Mouse (Mus musculus) stomach, embryonic 16.5 days (tissue): ENCODE results near the gene Gm26965. TPM values are rescaled to one million over a fixed set of nuclear protein-coding genes. Genes with fewer than 3 reads are reported as not detected.

Experiments
- polyA plus RNA-seq: library from polyadenylated mRNA; unstranded; fragments of >200 nt; fragmentation: Nextera tagmentation; extraction: Ambion mirVana; gene quantifications from 2 replicates; pipeline ENCODE4 v1.2.1, GENCODE M21; 2015

The Gm26965 gene
- polyA plus RNA-seq, 1 experiment from 2014 or later = not detected

Other genes with a start within 250 kb of the Gm26965 start
- 1.4 and 1.6 TPM in 2 replicates for gene Zfp458, start 247.7 kb downstream of the Gm26965 start, polyA plus RNA-seq
- gene Zfp457, start 219.7 kb downstream of the Gm26965 start, polyA plus RNA-seq = 0.42 and 0.85 TPM in 2 replicates
- 2.6 and 3.1 TPM in 2 replicates for gene Zfp595, start 193.6 kb downstream of the Gm26965 start, polyA plus RNA-seq
- gene Gm28044, start 165.6 kb downstream of the Gm26965 start, polyA plus RNA-seq = 0.28 TPM in 1 of 2 replicates, not detected in the other
- gene Zfp953, start 165.5 kb downstream of the Gm26965 start, polyA plus RNA-seq = 1.4 and 1.5 TPM in 2 replicates
- gene Gm28041, start 150.4 kb downstream of the Gm26965 start, polyA plus RNA-seq = 0.36 and 0.50 TPM in 2 replicates
- 1.7 and 2.5 TPM in 2 replicates for gene Zfp456, start 150.3 kb downstream of the Gm26965 start, polyA plus RNA-seq
- gene Zfp429, start 126.3 kb downstream of the Gm26965 start, polyA plus RNA-seq = 6.7 TPM in 2 replicates
- gene Zfp459, start 104.7 kb downstream of the Gm26965 start, polyA plus RNA-seq = 0.75 and 1.2 TPM in 2 replicates
- gene Zfp874a, start 74.5 kb downstream of the Gm26965 start, polyA plus RNA-seq = 8.9 and 9.8 TPM in 2 replicates
- 2.8 and 2.9 TPM in 2 replicates for gene Zfp874b, start 41.9 kb downstream of the Gm26965 start, polyA plus RNA-seq
- 12.8 and 14.2 TPM in 2 replicates for gene Zfp58, start 25.6 kb downstream of the Gm26965 start, polyA plus RNA-seq
- 21.2 and 21.3 TPM in 2 replicates for gene Zfp87, start within 50 bp of the Gm26965 start, polyA plus RNA-seq
- 11.2 and 12.4 TPM in 2 replicates for gene Zfp748, start 27.7 kb upstream of the Gm26965 start, polyA plus RNA-seq
- gene Zfp729b, start 83.6 kb upstream of the Gm26965 start, polyA plus RNA-seq = 3.7 and 3.8 TPM in 2 replicates
- gene Gm49345, start 111.6 kb upstream of the Gm26965 start, polyA plus RNA-seq = not detected in 2 replicates
- gene Zfp729a, start 111.6 kb upstream of the Gm26965 start, polyA plus RNA-seq = 2.4 and 2.5 TPM in 2 replicates
- 10.9 and 11.1 TPM in 2 replicates for gene Zfp738, start 160.9 kb upstream of the Gm26965 start, polyA plus RNA-seq
- 6.4 and 7.1 TPM in 2 replicates for gene Zfp65, start 203.0 kb upstream of the Gm26965 start, polyA plus RNA-seq
- gene Zfp85, start 229.1 kb upstream of the Gm26965 start, polyA plus RNA-seq = 3.6 and 4.4 TPM in 2 replicates